Mouse (Mus musculus): ENCODE results near the gene Tmem131l.

DNA sequence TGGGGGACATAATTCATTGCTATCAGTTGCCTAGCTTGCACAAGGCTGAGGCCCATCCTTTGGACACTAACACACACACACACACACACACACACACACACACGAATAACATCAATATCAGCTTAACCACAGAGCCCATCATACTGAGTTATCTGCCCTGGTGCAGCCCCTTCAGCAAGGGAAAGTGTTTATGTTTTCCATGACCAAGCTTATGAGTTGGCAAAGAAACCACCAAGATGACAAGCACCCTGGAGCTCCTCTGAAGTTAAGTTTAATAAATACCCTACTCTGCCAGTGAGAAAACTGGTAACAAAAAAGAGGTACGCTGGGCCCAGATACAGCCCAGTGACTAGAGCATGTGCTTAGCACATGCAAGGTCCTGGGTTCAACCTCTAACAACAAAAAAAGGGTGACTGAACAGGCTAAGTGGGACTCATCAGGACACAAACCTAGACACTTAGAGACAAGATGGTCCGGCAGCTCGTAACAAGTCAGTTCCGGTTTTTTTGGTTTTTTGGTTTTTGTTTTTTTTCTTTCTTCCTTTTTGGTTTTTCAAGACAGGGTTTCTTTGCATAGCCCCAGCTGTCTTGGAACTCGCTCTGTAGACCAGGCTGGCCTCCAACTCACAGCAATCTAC lies 4.1 kb downstream of the Tmem131l start:
- no peak for TF ChIP-seq POLR2A (IDR thresholded peaks at IDR 0.05; ENCODE audit: borderline replicate concordance, low read depth, low read length)
- TF ChIP-seq CTCF (IDR thresholded peaks at IDR 0.05; ENCODE audit: low read depth, low read length), result no peak
